Mouse (Mus musculus) spleen, adult 2 months (tissue): ENCODE data around the gene Dnah7c. TPM values are rescaled to one million over a fixed set of nuclear protein-coding genes. Genes with fewer than 3 reads are reported as not detected.
"Not testable (repeated sequence)": the region's sequence is repeated elsewhere in the genome, so short reads cannot be mapped to it uniquely, and the experiment has no call there.

Experiments
- DNase-seq, 2 experiments: peaks; one replicate each; pipeline versions ENCODE4 v3.0.0 to v3.0.0-alpha.2; 2012 to 2021; ENCODE audit warnings: low spot score in 2 of 2, low read depth in 1 of 2
- H3K27ac ChIP-seq: fragments of 200-500 bp; 2 replicates; pipeline ENCODE4 v1.5.1; 2012; ENCODE audit warnings: low read length, inconsistent platforms; ENCODE audit not compliant: insufficient read depth
- H3K27me3 ChIP-seq: fragments of 200-500 bp; 2 replicates; pipeline ENCODE4 v1.6.1; 2012; ENCODE audit warnings: mild to moderate bottlenecking, moderate library complexity, low read length, inconsistent platforms; ENCODE audit not compliant: control insufficient read depth, insufficient read depth
- H3K36me3 ChIP-seq: fragments of 200-500 bp; 2 replicates; pipeline ENCODE4 v1.6.1; 2012; ENCODE audit warnings: mild to moderate bottlenecking, low read length, inconsistent platforms; ENCODE audit not compliant: control insufficient read depth, insufficient read depth
- H3K4me1 ChIP-seq: fragments of 200-500 bp; 2 replicates; pipeline ENCODE4 v1.6.1; 2011; ENCODE audit warnings: inconsistent platforms; ENCODE audit not compliant: control insufficient read depth, insufficient read depth, insufficient read length
- H3K4me3 ChIP-seq: fragments of 200-500 bp; 2 replicates; pipeline ENCODE4 v1.5.1; 2011; ENCODE audit warnings: mild to moderate bottlenecking, inconsistent platforms; ENCODE audit not compliant: insufficient read depth, insufficient read length; ENCODE audit errors: extremely low read depth
- CTCF ChIP-seq: fragments of 200-500 bp; IDR thresholded peaks from 2 replicates; pipeline ENCODE4 v1.5.1; 2011; ENCODE audit warnings: mild to moderate bottlenecking, inconsistent platforms; ENCODE audit not compliant: insufficient read depth, insufficient read length, insufficient replicate concordance; ENCODE audit errors: extremely low read depth
- POLR2A ChIP-seq: fragments of 200-500 bp; IDR thresholded peaks from 2 replicates; pipeline ENCODE4 v1.6.1; 2011; ENCODE audit warnings: low read depth, low read length, inconsistent platforms
- WGBS: fragments of 180-500 bp; shearing (Covaris S2); methylation state at CpG from one replicate; pipeline ENCODE4 v1.1.7; 2018; 5-methylcytosine and 5-hydroxymethylcytosine counted together
- polyA plus RNA-seq: library from polyadenylated mRNA; depleted of rRNA; stranded (reverse); fragments of >200 nt; gene quantifications from 2 replicates; pipeline ENCODE4 v1.2.3, GENCODE M21; 2012; rRNA removed

Dnah7c gene
- polyA plus RNA-seq: not detected in 2 replicates

- DNase-seq: no peak
- 15% methylated on average over 30 of the region's 30 CpGs for WGBS
- no peaks in the 10 kb centered on the region for H3K36me3 ChIP-seq
- H3K27ac ChIP-seq: no peak within 1 kb of the TSS
- TF ChIP-seq POLR2A: no peak
- TF ChIP-seq CTCF: no peak
- no peaks in the 10 kb centered on the region for H3K27me3 ChIP-seq
- no peak within 1 kb of the TSS; the same call in 1 of the 2 replicates for H3K4me3 ChIP-seq
- peaks cover 2% of the 10 kb centered on the region; the same call in 1 of the 2 replicates for H3K4me1 ChIP-seq
Observed at GRCm38 (mm10) chr1:46425137-46425925, at the start of gene Dnah7c. Gene Dnah7c (plus strand): TSS chr1:46425592.

DNA sequence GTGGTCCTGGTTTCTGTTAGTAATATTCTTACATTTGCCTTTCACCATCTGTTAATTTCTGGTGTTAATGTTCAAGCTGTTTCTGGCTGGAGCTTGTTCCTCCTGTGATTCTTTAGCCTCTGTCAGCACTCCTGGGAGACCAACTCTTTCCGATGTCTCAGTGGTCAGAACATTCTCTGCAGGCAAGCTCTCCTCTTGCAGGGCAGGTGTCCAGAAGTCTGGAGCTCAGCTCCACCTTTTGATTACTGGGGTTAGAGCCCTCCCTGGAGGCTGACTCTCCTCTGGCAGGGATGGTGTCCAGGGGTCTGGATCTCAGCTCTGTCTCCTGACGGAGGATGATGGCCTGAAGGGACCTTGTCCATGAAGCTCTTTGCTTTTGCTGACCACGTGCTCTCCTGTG, 44.8 kb upstream of the Dnah7c start:
- H3K4me1 ChIP-seq, H3K36me3 ChIP-seq, H3K27ac ChIP-seq, DNase-seq, H3K4me3 ChIP-seq, H3K27me3 ChIP-seq: not testable (repeated sequence)
- 95% methylated on average over 3 of the region's 3 CpGs for WGBS

DNA sequence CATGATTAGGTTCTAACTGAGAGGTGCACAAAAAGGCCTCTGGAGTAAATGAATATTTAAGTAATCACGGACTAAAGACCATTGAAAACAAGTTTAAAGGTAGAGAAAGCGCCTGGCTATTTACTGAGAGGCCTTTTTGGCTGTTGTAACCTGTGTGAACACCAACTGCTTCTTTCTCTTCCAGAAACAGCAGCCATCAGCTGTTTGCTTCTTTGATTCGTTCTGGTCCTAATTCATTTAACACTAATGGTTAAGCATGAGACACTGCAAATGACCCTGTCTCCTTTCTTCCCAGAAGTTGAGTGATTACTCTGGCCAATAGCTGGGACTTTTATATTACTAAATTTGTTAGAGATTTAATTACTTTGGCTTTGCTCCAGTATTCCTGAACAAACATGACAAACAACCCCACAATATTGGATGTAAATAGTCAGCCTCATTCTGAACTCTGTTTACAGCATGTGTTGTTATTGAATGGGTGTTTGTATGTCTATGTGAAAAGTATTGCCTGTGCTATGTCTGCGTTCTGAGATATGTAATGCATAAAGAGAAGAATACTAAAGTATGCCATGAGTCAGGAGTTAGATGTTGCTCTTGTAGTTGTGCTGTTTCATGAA, 30.6 kb upstream of the Dnah7c start:
- H3K4me1 ChIP-seq, H3K4me3 ChIP-seq, H3K27me3 ChIP-seq, DNase-seq, H3K27ac ChIP-seq, H3K36me3 ChIP-seq: not testable (repeated sequence)
- 80% methylated on average over 3 of the region's 4 CpGs for WGBS

- TF ChIP-seq CTCF (no peak), POLR2A (no peak)
- no peak overlapping the region for H3K27ac ChIP-seq
- H3K4me3 ChIP-seq: no peak overlapping the region
- 82% methylated on average over 6 of the region's 6 CpGs for WGBS
- no peaks in the 10 kb centered on the region for H3K4me1 ChIP-seq
- no peaks in the 10 kb centered on the region for H3K27me3 ChIP-seq
- no peak for DNase-seq
- H3K36me3 ChIP-seq: no peaks in the 10 kb centered on the region
Observed at GRCm38 (mm10) chr1:46408324-46409115, 16.9 kb upstream of the Dnah7c start.

- WGBS: 43% methylated on average over 7 of the region's 7 CpGs
- H3K4me3 ChIP-seq, H3K36me3 ChIP-seq, DNase-seq, H3K27ac ChIP-seq, H3K27me3 ChIP-seq, H3K4me1 ChIP-seq: not testable (repeated sequence)
Observed at GRCm38 (mm10) chr1:46414798-46415197, 10.6 kb upstream of the Dnah7c start.

GRCm38 (mm10) chr1:46416946-46417345, 8.4 kb upstream of the Dnah7c start:
- not testable (repeated sequence) for H3K4me1 ChIP-seq, H3K27ac ChIP-seq, H3K4me3 ChIP-seq, H3K27me3 ChIP-seq, DNase-seq, H3K36me3 ChIP-seq
- WGBS: 30% methylated on average over 3 of the region's 3 CpGs

DNA sequence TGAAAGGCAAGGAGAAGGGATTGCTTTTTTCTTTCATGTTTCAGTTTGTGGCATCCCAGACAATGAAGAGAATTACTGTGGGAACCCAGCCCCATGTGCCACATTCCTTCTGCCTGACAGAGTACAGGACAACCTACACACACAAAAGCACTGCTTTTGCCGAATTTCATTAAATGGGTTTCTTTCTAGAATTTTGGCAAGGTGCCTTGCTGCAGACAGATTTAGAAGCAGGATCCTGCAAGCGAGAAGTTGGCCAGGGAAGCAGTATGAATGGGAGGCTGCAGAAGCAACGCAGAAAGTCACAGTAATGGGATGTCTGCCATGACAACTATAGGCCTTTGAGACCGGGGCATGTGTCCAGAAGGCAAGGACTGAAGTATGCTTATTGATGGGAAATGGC, 6.4 kb upstream of the Dnah7c start:
- WGBS: 69% methylated on average over 4 of the region's 4 CpGs
- not testable (repeated sequence) for H3K4me3 ChIP-seq, H3K27ac ChIP-seq, H3K36me3 ChIP-seq, DNase-seq, H3K27me3 ChIP-seq, H3K4me1 ChIP-seq
